Mouse (Mus musculus): Measurements from ENCODE around the gene B4galt4.

Gene B4galt4

DNA sequence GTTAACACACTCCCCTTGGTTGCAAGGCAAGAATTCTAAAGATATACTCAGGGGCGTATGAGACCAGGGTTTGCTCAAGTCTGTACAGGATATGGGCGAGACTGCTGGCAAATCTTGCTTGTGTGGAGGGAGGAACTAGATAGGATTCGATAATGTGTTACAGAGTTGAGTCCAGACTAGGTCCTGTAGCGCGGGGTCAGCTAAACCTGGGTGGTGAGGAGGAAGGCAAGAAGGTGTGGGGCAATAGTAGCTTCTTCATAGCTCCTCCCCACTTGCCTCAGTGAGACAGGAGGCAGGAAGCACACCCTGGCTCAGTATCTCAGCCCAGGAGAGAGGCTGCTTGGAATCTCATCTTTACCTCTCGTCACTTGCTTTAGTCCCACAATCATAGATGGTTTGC lies 12.9 kb upstream of the B4galt4 start:
- DNase-seq (ENCODE audit: inconsistent ontology term), result no peak

DNA sequence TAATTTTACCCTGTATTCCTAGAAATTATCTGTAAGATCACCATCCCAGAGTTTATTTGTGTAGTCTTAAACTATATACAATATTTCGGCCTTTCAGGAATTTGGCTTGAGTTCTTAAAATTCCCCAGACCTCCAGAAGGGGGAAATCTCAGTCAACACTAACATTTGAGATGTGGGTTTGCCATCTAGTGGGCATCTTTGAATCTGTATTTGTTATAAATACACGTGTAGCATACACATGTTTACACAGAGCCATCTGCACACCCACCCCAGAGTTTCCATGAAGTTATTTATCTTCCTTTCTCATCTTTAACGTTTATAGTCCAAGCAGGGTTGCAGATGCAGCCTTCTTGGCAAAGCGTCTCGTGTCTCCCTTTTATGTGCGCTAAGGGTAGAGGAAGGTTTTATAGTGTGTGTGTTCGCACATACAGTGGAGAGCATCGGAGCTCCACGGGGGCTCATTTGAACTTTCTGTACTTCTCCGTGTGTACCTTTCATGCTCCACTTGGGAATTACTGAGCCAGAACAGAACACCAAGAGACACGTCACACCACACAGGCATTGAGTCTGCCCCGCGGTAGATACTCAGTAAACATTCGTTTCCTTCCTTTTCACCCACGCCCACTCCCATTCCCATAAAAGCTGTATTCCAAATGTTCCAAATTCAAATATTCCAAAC lies 12.3 kb upstream of the B4galt4 start:
- no peak for DNase-seq (ENCODE audit: inconsistent ontology term)

DNA sequence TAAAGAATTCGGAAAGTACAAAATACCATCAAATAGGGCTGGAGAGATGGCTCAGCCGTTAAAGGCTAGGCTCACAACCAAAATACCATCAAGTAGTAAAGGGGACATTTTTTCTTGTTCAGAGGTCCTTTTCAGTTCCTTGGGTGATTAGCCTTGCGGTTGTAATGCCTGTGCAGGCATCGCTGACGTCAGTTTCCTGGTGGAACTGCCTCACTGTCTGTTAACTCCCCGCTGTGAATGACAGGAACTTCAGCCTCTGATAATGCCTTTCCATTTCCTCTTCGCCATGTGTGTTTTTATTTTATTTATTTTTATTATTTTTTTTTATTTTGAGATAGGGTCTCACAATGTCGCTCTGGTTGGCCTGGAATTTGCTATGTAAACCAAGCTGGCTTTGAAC lies 11.1 kb upstream of the B4galt4 start:
- DNase-seq (ENCODE audit: inconsistent ontology term), result no peak

DNA sequence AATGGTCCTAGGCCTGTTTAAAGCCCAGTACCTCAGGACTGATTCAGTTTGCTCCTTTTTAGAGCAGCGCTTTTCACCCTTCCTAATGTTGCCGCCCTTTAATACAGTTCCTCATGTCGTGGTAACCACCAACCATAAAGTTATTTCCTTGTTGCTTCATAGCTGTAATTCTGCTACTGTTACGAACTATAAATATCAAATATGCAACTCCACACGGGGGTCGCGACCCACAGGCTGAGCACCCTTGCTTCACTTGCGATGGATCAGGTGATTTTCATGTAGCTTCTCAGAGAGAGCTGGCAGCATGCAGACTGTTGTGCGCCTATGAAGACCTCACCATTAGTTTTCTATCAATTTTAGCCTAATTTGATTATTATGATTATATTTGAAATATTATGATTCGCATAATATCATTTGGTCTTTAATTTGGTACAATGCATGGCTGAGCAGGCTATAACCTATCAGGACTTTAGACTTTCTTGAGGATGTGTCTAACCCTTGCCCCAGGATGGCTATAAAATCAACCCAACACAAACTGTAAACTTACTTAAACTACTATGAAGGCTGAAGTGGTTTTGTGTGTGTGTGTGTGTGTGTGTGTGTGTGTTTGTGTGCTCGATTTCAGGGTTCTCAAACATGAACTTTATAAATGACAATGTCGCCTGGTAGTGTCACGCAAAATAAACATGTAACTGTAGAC lies 710 bp upstream of the B4galt4 start:
- no peak for DNase-seq (ENCODE audit: inconsistent ontology term)

DNA sequence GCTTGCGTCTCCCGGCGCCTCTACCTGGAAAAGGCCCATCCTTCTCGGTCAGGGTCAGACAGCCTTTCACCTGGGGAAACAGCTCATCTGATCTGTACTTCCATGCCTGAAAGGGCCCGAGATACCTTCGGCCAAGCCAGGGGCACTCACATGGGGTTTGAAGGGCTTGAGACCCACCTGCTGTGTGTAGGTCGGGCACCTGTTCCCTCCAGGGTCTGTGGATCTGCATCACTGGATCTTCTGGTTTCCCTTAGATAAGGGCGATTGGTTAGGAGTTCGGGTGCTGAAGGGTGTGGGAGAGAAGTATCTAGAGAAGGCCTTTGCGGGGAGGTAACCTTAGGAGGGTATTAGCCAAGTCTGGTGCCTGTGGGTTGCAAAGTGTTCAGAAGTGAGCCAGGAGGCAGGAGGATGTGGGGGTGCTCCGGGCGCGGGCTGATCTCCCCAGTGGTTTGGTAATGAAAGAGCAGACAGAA lies 631 bp downstream of the B4galt4 start:
- peak; percentile 70 for DNase-seq (ENCODE audit: inconsistent ontology term)

DNA sequence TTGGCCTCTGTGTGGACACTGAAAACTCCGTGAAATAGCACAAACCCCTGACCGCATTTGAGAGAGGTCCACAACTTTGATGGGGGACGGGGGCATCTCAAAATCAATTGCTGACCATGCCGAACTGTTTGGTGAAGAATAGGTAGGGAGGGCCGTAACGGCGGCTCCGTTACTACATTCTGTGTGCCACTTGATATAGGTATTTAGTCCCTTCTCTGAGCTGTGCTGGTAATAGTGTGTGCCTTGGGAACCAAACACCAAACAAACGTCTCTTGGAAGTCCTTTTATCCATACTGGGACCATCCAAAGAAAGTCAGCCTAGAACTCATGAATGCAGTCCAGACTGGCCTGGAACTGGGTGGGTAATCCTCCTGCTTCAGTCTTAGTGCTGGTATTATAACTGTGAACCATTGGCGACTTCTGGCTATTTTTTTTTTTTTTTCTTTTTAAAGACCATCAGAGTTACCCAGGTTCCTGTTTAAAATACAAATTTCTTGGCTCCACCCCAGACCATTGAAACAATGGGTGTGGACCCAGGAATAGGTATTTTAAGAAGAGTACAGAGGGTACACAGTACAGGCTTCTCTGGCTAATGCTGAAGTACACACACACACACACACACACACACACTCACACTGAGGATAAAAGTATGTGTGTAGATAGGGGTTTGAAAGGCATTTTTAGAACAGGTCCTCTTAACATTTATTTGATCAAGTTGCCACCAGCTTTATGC lies 2.0 kb downstream of the B4galt4 start:
- no peak for DNase-seq (ENCODE audit: inconsistent ontology term)

DNA sequence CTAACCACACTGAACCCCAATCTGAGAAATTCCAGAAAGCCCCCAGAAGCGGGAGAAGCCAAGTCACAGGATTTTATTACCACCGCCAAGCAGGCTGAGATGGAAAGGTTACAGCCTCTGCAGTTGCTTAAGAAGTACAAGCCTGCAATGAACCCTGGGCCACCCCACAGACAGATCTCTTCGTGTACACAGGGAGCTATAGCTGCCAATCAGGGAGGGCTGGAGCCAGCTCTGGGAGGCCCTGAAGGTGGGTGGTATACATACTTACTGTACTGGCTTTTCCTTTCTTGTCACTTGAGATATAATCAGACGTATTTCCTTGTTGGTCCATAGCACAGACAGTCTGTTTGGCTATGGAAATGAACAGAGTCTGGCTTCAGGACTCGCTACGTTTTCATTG lies 8.7 kb downstream of the B4galt4 start:
- no peak for DNase-seq (ENCODE audit: inconsistent ontology term)

DNA sequence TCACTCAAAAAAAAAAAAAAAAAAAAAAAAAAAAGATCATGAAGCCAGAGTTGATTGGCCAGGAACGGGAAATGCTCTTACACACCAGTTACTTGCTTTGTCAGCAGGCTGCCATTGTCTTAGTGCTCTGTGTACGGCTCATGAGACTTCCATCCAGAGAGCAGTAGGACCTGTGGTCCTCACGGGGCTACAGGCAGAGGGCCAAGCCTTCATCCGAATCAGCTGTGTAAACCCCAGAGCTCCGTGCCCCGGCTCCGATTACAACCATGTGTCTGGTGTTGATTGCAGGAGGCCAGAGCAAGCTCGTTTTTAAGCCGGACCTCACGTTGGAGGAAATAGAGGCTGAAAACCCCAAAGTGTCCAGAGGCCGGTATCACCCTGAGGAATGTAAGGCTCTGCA lies 11.6 kb downstream of the B4galt4 start:
- DNase-seq (ENCODE audit: inconsistent ontology term), result no peak

DNA sequence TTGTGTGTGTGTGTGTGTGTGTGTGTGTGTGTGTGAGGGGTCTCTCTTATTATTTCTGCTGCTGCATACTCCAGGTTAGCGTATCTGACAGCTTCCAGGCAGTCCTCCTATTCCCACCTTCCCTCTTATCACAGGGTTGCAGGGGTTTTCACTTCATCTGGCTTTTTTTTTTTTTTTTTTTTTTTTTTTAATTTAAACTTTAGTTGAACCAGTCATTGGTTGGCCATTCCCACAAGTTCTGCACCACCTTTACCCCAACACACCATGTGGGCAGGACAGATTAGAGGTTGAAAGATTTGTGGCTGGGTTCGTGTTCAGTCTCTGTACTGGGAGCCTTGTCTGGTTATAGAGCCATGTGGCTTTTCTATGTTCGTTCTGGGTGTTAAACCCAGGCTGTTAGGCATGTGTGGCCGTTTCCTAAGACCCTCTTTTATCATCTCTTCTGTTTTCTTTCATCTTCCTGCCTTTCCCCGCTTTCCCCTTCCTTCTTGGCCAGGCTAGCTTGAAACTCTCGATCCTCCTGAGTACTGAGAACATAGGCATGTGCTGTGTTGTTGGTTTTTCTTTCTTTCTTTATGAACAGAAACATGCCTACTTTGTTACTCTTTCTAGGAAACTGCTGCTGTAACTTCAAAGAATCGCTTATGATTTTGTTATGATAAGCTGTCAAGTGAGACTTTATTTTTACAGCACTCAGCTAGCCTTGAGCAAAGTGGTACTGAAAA lies 13.6 kb downstream of the B4galt4 start:
- DNase-seq (ENCODE audit: inconsistent ontology term), result no peak

DNA sequence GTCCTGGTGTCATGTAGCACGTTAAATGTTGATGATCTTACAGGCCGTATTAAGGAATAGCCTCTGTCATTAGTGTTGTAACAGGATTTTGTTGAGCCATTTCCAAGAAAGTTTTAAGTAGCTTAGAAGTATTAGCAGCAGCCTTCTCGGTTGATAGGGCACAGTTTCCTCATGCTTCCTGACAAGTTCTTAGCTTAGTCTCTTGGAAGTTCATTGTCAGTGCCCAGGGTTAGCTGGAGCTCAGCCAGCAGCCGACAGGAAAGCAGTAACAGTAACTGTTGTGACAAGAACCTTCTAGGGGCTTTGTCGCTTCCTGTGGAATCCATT lies 14.1 kb downstream of the B4galt4 start:
- DNase-seq (ENCODE audit: inconsistent ontology term), result peak; percentile 41

DNA sequence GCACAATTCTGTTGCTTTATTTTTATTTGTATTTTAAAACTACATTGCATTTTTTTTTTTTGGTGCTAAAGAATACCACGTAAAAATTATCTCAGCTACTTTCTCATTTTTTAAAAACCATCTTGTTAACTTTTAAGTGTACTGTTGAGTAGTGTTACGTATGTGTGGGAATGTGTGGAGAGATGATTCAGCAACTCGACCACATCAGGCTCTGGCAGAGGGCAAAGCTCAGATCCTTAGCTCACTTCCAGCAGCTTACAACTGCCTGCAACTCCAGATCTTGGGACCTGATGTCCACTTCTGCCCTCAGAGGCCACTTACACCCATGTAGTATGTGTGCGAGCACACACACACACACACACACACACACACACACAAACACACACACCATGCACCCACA lies 14.5 kb downstream of the B4galt4 start:
- no peak for DNase-seq (ENCODE audit: inconsistent ontology term)

DNA sequence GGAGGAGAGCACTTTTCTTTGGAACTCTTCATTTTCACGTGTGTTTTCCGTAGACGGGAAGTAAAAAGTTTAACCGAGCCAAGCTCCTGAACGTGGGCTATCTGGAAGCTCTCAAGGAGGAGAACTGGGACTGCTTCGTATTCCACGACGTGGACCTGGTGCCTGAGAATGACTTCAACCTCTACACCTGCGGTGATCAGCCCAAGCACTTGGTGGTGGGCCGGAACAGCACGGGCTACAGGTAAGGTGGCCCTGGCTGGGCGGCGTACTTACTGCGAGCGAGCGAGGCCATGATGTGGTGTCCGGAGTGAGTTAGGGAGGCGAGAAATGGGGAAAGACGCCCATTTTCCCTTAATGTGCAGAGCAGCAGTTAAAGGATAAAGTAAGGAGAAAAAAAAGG lies 15.6 kb downstream of the B4galt4 start:
- DNase-seq (ENCODE audit: inconsistent ontology term), result no peak

DNA sequence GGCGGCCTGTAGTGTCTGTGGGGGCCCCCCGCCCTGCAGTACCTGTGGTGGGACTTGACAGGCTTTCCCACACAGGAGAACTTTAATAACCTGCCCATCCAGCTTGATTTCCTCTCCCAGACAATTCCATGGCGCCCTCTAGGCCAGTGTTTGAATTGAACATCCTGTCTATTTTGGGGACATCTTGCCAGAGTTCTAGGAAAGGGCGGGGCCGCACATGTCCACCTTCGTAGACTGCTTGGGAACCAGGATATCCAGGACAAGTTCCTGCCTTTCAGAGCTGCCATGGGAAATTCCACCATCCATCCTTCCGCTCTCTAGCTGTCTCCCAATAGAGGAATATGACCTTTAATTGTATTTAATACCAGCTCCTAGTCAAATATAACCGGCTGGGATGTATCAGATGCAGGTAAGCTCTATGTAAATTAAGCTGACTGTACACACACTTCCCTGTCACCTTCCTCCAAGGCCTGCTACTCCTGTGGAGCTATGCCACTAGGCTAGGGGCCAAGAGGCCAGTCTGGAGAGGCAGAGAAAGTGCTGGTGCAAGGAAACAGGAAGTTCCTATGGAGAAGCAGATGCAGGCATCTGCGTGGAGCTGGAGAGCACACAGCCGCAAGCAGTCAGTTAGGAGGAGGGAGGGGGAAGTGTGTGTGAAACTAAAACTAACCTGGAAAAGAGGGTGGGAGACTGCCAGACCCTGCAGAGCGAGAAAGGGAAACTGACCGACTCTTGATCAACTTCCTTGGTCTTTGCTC lies 16.2 kb downstream of the B4galt4 start:
- DNase-seq (ENCODE audit: inconsistent ontology term), result no peak

DNA sequence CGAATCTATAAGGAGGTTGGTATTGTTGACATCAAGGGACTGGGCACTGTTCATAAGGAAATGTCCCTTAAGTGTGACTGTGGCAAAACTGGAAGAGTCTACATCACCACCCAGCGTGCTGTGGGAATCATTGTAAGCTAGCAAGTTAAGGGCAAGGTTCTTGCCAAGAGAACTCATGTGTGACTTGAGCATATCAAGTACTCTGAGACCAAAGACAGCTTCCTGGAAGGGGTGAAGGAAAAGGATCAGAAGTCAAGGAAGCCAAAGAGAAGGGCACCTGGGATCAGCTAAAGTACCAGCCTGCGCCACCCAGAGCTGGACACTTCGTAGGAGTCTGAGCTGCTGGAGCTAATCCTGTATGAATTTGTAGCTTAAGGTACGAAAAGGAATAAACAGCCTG lies 18.2 kb downstream of the B4galt4 start:
- DNase-seq (ENCODE audit: inconsistent ontology term), result no peak

DNA sequence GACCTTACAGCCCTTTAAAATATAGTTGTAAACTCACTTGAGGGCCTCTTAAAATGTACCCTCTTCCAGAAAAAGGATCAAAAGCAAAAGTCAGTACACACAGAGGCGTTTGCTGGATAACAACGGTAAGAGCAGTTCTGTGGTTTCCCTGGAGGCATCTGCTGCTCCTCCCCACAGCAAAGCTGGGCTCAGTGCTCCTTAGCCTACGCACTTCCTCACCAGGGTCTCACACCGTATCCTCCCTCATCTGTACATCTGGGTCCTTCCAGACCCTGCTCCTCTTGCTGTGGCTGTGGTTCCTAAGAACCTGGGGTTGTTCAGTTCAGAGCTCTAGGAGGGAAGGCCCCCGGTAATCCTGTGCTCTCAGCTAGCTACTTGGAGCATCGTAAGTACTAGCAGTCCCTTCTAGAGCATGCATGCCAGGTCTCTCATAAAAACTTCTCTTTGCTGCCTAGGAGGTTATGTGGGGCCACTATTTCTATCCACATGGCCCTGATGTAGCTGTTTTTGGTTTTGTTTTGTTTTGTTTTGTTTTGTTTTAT lies 18.8 kb downstream of the B4galt4 start:
- no peak for DNase-seq (ENCODE audit: inconsistent ontology term)

DNA sequence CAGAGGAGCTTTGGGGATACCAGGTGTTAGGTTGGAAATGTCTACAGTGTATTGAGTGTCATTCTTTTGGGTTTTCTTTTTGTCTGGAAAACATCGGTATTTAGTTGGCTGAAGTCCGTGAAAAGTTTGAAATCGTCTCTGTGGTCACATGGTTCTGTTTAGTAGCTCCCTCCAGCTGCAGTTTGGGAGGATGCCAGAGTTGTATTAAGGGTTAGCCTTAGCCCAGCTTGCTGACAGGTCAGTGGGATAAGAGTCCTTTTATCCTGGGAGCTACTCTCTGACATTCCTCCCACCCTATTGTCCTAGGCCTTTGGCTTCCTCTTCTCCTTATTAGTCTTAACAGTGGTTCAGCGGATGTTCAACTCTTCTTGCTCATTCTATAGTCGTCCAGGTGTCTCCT lies 19.9 kb downstream of the B4galt4 start:
- no peak for DNase-seq (ENCODE audit: inconsistent ontology term)

DNA sequence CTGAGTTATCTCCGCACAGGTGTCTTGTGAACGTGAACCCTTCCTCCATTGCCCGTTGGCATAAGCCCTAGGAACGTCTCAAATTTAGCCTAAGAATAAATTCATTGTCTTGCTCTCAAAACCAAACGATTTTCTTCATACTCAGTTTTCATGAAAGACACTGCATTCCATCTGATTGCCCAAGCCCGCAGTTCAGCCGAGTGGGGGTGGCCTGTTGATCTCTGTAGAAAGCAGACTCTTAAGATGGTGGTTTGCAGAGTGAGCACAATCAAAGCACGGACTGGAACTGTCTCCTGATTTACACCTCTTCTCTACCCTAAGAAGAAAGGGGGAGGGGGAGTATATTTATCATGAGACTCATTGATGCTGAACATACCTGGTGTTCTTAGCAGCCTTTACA lies 20.3 kb downstream of the B4galt4 start:
- no peak for DNase-seq (ENCODE audit: inconsistent ontology term)

DNA sequence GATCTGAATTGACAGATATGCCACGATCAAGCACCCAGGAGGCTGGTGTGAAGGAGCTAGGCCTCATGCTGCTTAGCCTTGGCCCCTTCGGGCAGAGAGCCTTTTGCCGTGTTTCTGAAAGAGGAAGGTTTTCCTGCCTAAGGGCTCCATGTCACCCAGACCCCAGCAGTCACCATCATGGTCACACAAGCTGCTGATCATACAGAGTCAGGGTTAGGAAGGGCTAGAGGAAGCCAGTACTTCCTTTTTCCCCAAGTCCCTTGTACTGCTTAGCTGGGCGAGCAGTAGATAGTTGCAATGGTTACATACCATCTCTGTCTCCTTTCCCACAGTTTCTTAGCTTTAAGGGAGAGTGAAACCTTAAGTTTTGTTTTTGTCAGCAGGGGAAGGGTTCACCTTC lies 21.4 kb downstream of the B4galt4 start:
- no peak for DNase-seq (ENCODE audit: inconsistent ontology term)

DNA sequence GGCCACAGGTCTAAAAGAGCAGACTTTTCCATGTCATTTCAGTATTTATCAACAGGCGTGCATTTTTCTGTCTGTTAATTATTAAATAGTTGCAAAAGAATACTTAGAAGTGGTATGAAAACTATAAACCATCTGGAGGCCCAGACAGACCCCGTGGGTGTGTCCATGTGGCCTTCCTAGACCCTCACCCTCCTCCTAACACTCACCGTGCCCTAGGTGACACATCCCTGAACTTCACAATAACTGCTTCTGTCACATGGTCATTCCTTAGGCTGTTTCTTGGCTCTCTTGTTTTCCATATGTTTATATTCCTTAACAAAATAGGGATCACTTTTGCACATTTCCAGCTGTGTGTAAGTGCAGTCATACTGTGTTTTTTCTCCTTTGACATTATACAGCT lies 24.6 kb downstream of the B4galt4 start:
- DNase-seq (ENCODE audit: inconsistent ontology term), result no peak

DNA sequence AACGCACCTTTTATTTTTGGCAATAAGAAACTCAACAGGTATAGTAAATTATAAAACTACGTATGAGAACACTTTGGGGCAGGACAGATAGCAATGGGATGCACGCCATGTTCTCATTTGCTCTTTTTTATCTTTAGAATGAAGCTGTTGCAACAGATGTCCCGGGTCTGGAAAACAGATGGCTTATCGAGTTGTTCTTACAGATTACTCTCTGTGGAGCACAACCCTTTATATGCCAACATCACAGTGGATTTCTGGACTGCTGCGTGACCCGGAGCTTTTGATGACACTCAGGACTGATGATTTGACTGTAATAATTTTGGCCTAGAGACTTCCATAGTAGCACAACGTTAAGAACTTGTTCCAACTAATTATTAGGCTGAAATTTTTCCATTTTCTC lies 25.7 kb downstream of the B4galt4 start:
- DNase-seq (ENCODE audit: inconsistent ontology term), result no peak

DNA sequence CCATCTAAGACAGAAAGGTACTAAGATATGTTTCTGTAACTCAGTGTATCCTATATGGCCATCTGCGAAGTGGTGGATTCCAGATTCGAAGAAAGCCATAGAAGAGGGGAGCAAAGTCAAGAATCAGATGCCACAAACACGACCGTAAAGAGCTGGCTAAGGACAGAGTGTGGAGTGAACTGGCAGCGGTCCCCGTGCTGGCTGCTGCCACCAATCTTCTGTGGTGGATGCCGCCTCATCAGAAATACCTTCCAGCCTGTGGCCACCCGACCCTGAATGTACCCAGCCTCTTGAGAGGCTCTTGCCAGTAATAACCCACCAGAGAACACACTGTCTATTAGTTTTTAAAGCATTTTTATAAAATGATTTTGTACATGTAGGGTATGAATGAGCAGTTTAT lies 26.3 kb downstream of the B4galt4 start:
- DNase-seq (ENCODE audit: inconsistent ontology term), result no peak

Data from Muller cell, postnatal 12 days (primary cell).